Mouse (Mus musculus): Measurements from ENCODE around the gene Imp3.

The Imp3 gene

GRCm38 (mm10) chr9:56970158-56970557, 32.9 kb downstream of the Imp3 start:
- no peak for DNase-seq (ENCODE audit: low spot score in 2 of 2)

GRCm38 (mm10) chr9:56973960-56974524, 36.8 kb downstream of the Imp3 start:
- no peak for DNase-seq (ENCODE audit: low spot score in 2 of 2)

- no peak for DNase-seq (ENCODE audit: low spot score in 2 of 2)
These were observed 37.9 kb downstream of the Imp3 start for GRCm38 (mm10) chr9:56975199-56975598.

GRCm38 (mm10) chr9:56980186-56980585, 42.9 kb downstream of the Imp3 start:
- DNase-seq (ENCODE audit: low spot score in 2 of 2): no peak

GRCm38 (mm10) chr9:56981502-56981901, 44.2 kb downstream of the Imp3 start:
- DNase-seq (ENCODE audit: low spot score in 2 of 2): no peak

Measured in frontal cortex, postnatal 25 days (tissue).